8 mouse cellular contexts compared by ENCODE assay signal in genomic region chr10:79995636-79996035, GRCm38 (mm10). TPM values are rescaled to one million over a fixed set of nuclear protein-coding genes. Genes with fewer than 3 reads are reported as not detected.
A peak's percentile ranks its signal among the peaks of the same experiment; 100 is the strongest.
DNase-seq lines count a peak whose midpoint lies in the region; ATAC-seq lines count a peak whose summit lies in the region.

No protein-coding gene starts in this region.

- WGBS in heart, embryonic 13.5 days: 74% methylated on average over 1 of the region's 1 CpGs
- WGBS in neural tube, embryonic 12.5 days: 98% methylated on average over 1 of the region's 1 CpGs
- WGBS in stomach, embryonic 16.5 days: 78% methylated on average over 1 of the region's 1 CpGs

- peaks cover 53% of the 10 kb centered on the region for H3K36me3 ChIP-seq in heart, embryonic 13.5 days
- peaks cover 8% of the 10 kb centered on the region for H3K36me3 ChIP-seq in neural tube, embryonic 12.5 days
- H3K36me3 ChIP-seq in stomach, embryonic 16.5 days (ENCODE audit: control insufficient read depth, insufficient read depth, low read length): peaks cover 27% of the 10 kb centered on the region

- H3K4me3 ChIP-seq in heart, embryonic 13.5 days: peak overlapping the region; percentile 61
- peak overlapping the region; percentile 52; the same call in 1 of the 2 replicates for H3K4me3 ChIP-seq in neural tube, embryonic 12.5 days
- no peak overlapping the region for H3K4me3 ChIP-seq in stomach, embryonic 16.5 days (replicated peaks; ENCODE audit: low read length)

- ATAC-seq in heart, embryonic 13.5 days (ENCODE audit: extremely low read depth, insufficient number of reproducible peaks, low FRiP score, low TSS enrichment): no peak
- no peak for ATAC-seq in neural tube, embryonic 12.5 days (ENCODE audit: low FRiP score, low read depth)
- no peak for ATAC-seq in stomach, embryonic 16.5 days (ENCODE audit: insufficient read depth, low FRiP score)

- intact Hi-C loops in heart, postnatal 10 days (cut with DNase I): loop anchor here (2.0 kb wide), 1 partner anchor 39 kb away; no protein-coding TSS in a partner anchor

- no peak overlapping the region for H3K9ac ChIP-seq in heart, embryonic 13.5 days
- H3K9ac ChIP-seq in neural tube, embryonic 12.5 days: no peak overlapping the region
- no peak overlapping the region for H3K9ac ChIP-seq in stomach, embryonic 16.5 days (ENCODE audit: low read length)

- no peak for DNase-seq in heart, postnatal 10 days
- DNase-seq in neural tube, embryonic 10.5 days (ENCODE audit: extremely low spot score, low spot score): no peak
- peak; percentile 69 for DNase-seq in induced T-regulatory cell, adult 2 months (ENCODE audit: low read depth)
- DNase-seq in left cerebral cortex, adult 8-10 months (ENCODE audit: low spot score in 2 of 2): no peak
- DNase-seq in cerebellum, postnatal 36 days: no peak

- H3K4me2 ChIP-seq in heart, embryonic 13.5 days: peak overlapping the region; percentile 78; the same call in 1 of the 2 replicates
- peak overlapping the region; percentile 79 for H3K4me2 ChIP-seq in neural tube, embryonic 12.5 days (replicated peaks)
- no peak overlapping the region for H3K4me2 ChIP-seq in stomach, embryonic 16.5 days (ENCODE audit: low read depth, low read length)

- H3K27ac ChIP-seq in heart, embryonic 13.5 days (replicated peaks): peak overlapping the region; percentile 51
- no peak overlapping the region for H3K27ac ChIP-seq in neural tube, embryonic 12.5 days
- H3K27ac ChIP-seq in stomach, embryonic 16.5 days (ENCODE audit: low read length): peak overlapping the region; percentile 13; the same call in 1 of the 2 replicates

- peaks cover 12% of the 10 kb centered on the region; the same call in 1 of the 2 replicates for H3K27me3 ChIP-seq in heart, embryonic 13.5 days (replicated peaks)
- peaks cover 9% of the 10 kb centered on the region for H3K27me3 ChIP-seq in neural tube, embryonic 12.5 days (replicated peaks)
- H3K27me3 ChIP-seq in stomach, embryonic 16.5 days (ENCODE audit: control insufficient read depth, insufficient read depth, low read length): no peaks in the 10 kb centered on the region

- H3K4me1 ChIP-seq in heart, embryonic 13.5 days: peaks cover 22% of the 10 kb centered on the region
- H3K4me1 ChIP-seq in neural tube, embryonic 12.5 days: peaks cover 11% of the 10 kb centered on the region
- peaks cover 14% of the 10 kb centered on the region for H3K4me1 ChIP-seq in stomach, embryonic 16.5 days (ENCODE audit: control insufficient read depth, insufficient read depth, low read length)

- H3K9me3 ChIP-seq in heart, embryonic 13.5 days: no peaks in the 10 kb centered on the region
- 0 out of 2 replicates have a peak, but pooled peaks cover 3% of the 10 kb centered on the region for H3K9me3 ChIP-seq in neural tube, embryonic 12.5 days
- H3K9me3 ChIP-seq in stomach, embryonic 16.5 days (replicated peaks; ENCODE audit: control insufficient read depth, low read length): peaks cover 6% of the 10 kb centered on the region; the same call in 1 of the 2 replicates

RNA-seq across cellular contexts. Expression of gene Abca7, which starts 0.7 kb away (rescaled TPM):
- polyA plus RNA-seq in heart, embryonic 13.5 days (2015; fragmentation: Nextera tagmentation; extraction: Ambion mirVana): 2.2 and 2.6 TPM in 2 replicates
- total RNA-seq in heart, postnatal 10 days (2021): 1 to 10 TPM; 7.8 to 8.2 TPM
- 9.9 and 10.7 TPM in 2 replicates for polyA plus RNA-seq in neural tube, embryonic 12.5 days (2016; fragmentation: Nextera tagmentation; extraction: Ambion mirVana)
- 6.3 and 7.4 TPM in 2 replicates for polyA plus RNA-seq in stomach, embryonic 16.5 days (2015; fragmentation: Nextera tagmentation; extraction: Ambion mirVana)
- 10 to 100 TPM; 11.0 to 12.3 (median 12.0) TPM for total RNA-seq in left cerebral cortex, adult 8-10 months (2022)

RNA-seq across cellular contexts. Expression of gene Cnn2, which starts 7.3 kb away (rescaled TPM):
- polyA plus RNA-seq in heart, embryonic 13.5 days (2015; fragmentation: Nextera tagmentation; extraction: Ambion mirVana): 264 and 271 TPM in 2 replicates
- total RNA-seq in heart, postnatal 10 days (2021): 10 to 100 TPM; 60.3 to 65.6 TPM
- polyA plus RNA-seq in neural tube, embryonic 12.5 days (2016; fragmentation: Nextera tagmentation; extraction: Ambion mirVana): 106 and 107 TPM in 2 replicates
- polyA plus RNA-seq in stomach, embryonic 16.5 days (2015; fragmentation: Nextera tagmentation; extraction: Ambion mirVana): 333 and 334 TPM in 2 replicates
- total RNA-seq in left cerebral cortex, adult 8-10 months (2022): 1 to 10 TPM; 5.4 to 6.7 (median 6.3) TPM

RNA-seq across cellular contexts. Expression of gene Tmem259, which starts 11.5 kb away (rescaled TPM):
- 10.6 and 12.8 TPM in 2 replicates for polyA plus RNA-seq in heart, embryonic 13.5 days (2015; fragmentation: Nextera tagmentation; extraction: Ambion mirVana)
- total RNA-seq in heart, postnatal 10 days (2021): 100 to 1,000 TPM; 126 to 132 TPM
- polyA plus RNA-seq in neural tube, embryonic 12.5 days (2016; fragmentation: Nextera tagmentation; extraction: Ambion mirVana): 26.3 and 27.7 TPM in 2 replicates
- polyA plus RNA-seq in stomach, embryonic 16.5 days (2015; fragmentation: Nextera tagmentation; extraction: Ambion mirVana): 5.6 TPM in 2 replicates
- total RNA-seq in left cerebral cortex, adult 8-10 months (2022): 100 to 1,000 TPM; 105 to 117 (median 113) TPM

RNA-seq across cellular contexts. Expression of gene Arhgap45, which starts 20.8 kb away (rescaled TPM):
- 5.5 and 6.5 TPM in 2 replicates for polyA plus RNA-seq in heart, embryonic 13.5 days (2015; fragmentation: Nextera tagmentation; extraction: Ambion mirVana)
- 1 to 10 TPM; 5.0 to 6.1 TPM for total RNA-seq in heart, postnatal 10 days (2021)
- polyA plus RNA-seq in neural tube, embryonic 12.5 days (2016; fragmentation: Nextera tagmentation; extraction: Ambion mirVana): 4.3 and 4.7 TPM in 2 replicates
- polyA plus RNA-seq in stomach, embryonic 16.5 days (2015; fragmentation: Nextera tagmentation; extraction: Ambion mirVana): 7.8 and 9.7 TPM in 2 replicates
- 1 to 10 TPM; 3.6 to 9.6 (median 6.0) TPM for total RNA-seq in left cerebral cortex, adult 8-10 months (2022)

RNA-seq across cellular contexts. Expression of gene Grin3b, which starts 25.1 kb away (rescaled TPM):
- 0.09 and 0.11 TPM in 2 replicates for polyA plus RNA-seq in heart, embryonic 13.5 days (2015; fragmentation: Nextera tagmentation; extraction: Ambion mirVana)
- total RNA-seq in heart, postnatal 10 days (2021): not detected
- 0.24 and 0.40 TPM in 2 replicates for polyA plus RNA-seq in neural tube, embryonic 12.5 days (2016; fragmentation: Nextera tagmentation; extraction: Ambion mirVana)
- polyA plus RNA-seq in stomach, embryonic 16.5 days (2015; fragmentation: Nextera tagmentation; extraction: Ambion mirVana): 0.21 and 0.45 TPM in 2 replicates
- total RNA-seq in left cerebral cortex, adult 8-10 months (2022): under 1 TPM; 0.23 to 0.30 (median 0.24) TPM
